Mouse (Mus musculus) 3T3-L1 (cell line): ENCODE measurements around the gene Gnas.
A peak's percentile ranks its signal among the peaks of the same experiment; 100 is the strongest.
"Not testable (repeated sequence)": the region's sequence is repeated elsewhere in the genome, so short reads cannot be mapped to it uniquely, and the experiment has no call there.

ENCODE experiments used
- DNase-seq: peaks from one replicate; pipeline ENCODE4 v3.0.0-alpha.2; 2015; ENCODE audit warnings: low read depth, low spot score

The Gnas gene

GRCm38 (mm10) chr2:174294457-174294856 lies 10.3 kb downstream of the Gnas start:
- peak; percentile 50 for DNase-seq

- peak; percentile 93 for DNase-seq
These were observed 11.2 kb downstream of the Gnas start for GRCm38 (mm10) chr2:174295175-174295899.

GRCm38 (mm10) chr2:174295900-174296465 lies 11.9 kb downstream of the Gnas start:
- peak; percentile 10 for DNase-seq

- DNase-seq: peak; percentile 61
These were observed 13.0 kb downstream of the Gnas start for GRCm38 (mm10) chr2:174297086-174297571.

- no peak for DNase-seq
These were observed 13.7 kb downstream of the Gnas start for GRCm38 (mm10) chr2:174297851-174298250.

GRCm38 (mm10) chr2:174298471-174298870 lies 14.4 kb downstream of the Gnas start:
- DNase-seq: no peak

GRCm38 (mm10) chr2:174299091-174299770 lies 15.1 kb downstream of the Gnas start:
- no peak for DNase-seq

GRCm38 (mm10) chr2:174299771-174300160 lies 15.6 kb downstream of the Gnas start:
- DNase-seq: no peak

- DNase-seq: no peak
These were observed 16.1 kb downstream of the Gnas start for GRCm38 (mm10) chr2:174300186-174300585.

GRCm38 (mm10) chr2:174300666-174301065 lies 16.5 kb downstream of the Gnas start:
- DNase-seq: no peak

GRCm38 (mm10) chr2:174302526-174302925 lies 18.4 kb downstream of the Gnas start:
- DNase-seq: no peak

GRCm38 (mm10) chr2:174305646-174306045 lies 21.5 kb downstream of the Gnas start:
- DNase-seq: no peak

- no peak for DNase-seq
These were observed 23.8 kb downstream of the Gnas start for GRCm38 (mm10) chr2:174307903-174308302.

- DNase-seq: peak; percentile 76
These were observed 26.9 kb downstream of the Gnas start for GRCm38 (mm10) chr2:174310913-174311514.

- no peak for DNase-seq
These were observed 27.5 kb downstream of the Gnas start for GRCm38 (mm10) chr2:174311613-174312012.

- peak; percentile 85 for DNase-seq
These were observed 28.1 kb downstream of the Gnas start for GRCm38 (mm10) chr2:174312118-174312647.

GRCm38 (mm10) chr2:174312661-174313060 lies 28.5 kb downstream of the Gnas start:
- no peak for DNase-seq

GRCm38 (mm10) chr2:174315445-174315844 lies 31.3 kb downstream of the Gnas start:
- not testable (repeated sequence) for DNase-seq

GRCm38 (mm10) chr2:174316661-174317060 lies 32.5 kb downstream of the Gnas start:
- DNase-seq: no peak

GRCm38 (mm10) chr2:174325989-174326388 lies 41.9 kb downstream of the Gnas start:
- no peak for DNase-seq

- no peak for DNase-seq
These were observed 42.4 kb downstream of the Gnas start for GRCm38 (mm10) chr2:174326481-174326880.
